Mouse (Mus musculus): ENCODE data around the gene Cep83.
A peak's percentile ranks its signal among the peaks of the same experiment; 100 is the strongest.

Cep83 gene

DNA sequence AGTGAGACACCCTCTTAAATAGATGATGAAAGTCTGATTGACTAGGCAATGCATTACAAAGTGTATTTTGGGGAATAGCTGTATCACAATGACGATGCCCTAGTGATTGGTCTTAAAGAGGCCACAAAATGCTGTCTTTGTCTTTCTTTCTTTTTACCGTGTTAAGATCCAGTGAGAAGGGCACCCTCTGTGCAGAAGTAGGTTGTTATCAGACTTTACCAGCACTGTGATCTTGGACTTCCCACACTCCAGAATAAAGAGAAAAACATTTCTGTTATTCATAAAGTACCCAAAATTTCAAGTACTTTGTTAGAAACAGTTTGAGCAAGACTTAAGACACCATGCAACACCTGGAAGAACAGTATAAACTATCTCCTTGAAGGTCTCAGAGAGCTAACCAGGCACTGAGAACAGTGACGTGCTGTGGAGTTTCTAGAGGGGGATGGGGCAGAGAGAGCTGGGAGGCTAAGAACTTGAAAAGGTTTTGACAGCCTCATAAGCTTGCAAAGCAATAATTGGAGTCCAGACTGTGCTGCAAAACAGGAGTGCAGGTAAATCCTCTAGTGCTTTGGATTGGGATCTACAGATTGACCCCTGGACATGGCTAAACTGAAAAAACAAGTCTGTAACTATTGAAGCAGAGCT, 92.3 kb downstream of the Cep83 start:
- DNase-seq: no peak

DNA sequence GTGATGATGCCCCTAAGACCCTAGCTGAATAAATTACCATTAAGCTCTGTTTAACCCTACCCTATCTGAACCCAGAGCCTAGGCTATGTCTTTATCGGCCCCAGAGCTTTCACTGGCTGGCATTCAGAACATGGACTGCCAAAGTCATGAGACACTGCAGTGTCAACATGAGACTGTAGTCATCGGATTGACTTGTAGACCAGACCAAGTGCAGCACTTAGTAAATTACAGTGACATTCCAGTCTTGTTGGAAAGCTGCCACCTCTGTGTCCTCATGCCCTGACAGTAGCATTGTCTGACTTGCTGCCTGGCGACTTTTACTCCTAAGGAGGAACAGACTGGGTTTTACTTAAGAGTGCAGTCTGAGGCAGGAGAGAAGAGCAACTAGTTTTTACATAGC, 100.8 kb downstream of the Cep83 start:
- DNase-seq: no peak

DNA sequence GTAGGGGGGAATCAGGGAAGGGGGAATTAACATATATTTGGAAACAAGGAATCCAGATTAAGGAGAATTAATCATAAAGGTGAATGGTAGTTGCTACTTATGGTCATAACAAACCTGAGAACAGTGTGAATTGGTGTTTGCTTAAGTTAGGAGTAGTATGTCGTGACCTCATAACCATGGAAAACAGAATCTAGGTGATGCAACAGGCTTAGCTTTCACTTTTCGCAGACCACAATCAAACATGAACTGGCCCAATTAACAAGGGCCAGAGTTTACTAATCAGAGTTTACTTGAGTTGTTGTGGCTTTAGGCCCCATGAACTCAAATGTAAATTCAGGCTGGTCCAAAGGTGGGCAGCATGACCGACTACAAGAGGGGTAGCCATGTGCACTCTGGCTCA, 105.5 kb downstream of the Cep83 start:
- DNase-seq: no peak

DNA sequence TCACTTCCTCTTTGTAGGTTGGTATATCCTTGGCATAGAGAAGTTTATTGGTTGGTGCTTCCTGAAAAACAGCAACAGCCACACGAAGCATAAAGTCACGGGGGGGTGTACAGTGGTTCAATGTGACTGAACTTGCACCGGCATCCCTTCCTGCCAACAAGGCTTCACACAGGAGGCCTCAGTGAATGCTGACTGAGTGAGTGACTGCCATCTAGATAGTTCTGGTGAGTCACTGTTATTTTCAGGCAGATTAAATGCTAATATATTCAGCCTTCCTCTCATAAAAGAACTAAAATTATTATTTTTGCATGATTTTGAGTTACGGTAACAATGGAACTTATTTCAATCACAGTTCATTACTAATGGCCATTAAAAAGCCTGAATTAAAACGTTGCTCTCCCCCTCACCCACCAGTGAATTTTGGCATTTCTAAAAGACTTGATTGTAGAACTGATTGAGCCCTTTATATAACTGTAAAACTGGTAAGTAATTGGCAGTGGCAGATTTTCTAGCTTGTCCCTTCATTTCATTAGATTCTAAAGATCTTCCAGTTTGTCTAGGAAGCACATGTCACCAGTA, 106.3 kb downstream of the Cep83 start:
- no peak for DNase-seq

DNA sequence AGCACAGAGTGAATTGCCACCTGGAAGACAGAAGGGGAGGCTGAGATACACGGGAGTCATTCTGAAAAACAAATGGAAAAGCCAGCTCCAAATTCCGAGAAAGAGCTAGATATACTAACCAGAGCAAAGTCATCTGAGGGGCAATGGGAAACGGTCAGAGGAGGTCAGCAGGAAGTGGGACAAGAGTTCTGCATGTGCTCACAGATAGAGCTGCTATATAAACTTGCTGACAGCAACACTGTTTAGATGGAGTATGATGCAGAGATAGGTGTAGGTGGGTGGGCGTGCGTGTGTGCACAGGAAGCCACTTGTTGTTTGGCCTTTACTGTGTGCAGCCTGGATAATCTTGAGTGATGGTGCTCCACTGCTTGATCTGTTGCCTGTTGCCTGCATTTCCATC, 109.7 kb downstream of the Cep83 start:
- no peak for DNase-seq

DNA sequence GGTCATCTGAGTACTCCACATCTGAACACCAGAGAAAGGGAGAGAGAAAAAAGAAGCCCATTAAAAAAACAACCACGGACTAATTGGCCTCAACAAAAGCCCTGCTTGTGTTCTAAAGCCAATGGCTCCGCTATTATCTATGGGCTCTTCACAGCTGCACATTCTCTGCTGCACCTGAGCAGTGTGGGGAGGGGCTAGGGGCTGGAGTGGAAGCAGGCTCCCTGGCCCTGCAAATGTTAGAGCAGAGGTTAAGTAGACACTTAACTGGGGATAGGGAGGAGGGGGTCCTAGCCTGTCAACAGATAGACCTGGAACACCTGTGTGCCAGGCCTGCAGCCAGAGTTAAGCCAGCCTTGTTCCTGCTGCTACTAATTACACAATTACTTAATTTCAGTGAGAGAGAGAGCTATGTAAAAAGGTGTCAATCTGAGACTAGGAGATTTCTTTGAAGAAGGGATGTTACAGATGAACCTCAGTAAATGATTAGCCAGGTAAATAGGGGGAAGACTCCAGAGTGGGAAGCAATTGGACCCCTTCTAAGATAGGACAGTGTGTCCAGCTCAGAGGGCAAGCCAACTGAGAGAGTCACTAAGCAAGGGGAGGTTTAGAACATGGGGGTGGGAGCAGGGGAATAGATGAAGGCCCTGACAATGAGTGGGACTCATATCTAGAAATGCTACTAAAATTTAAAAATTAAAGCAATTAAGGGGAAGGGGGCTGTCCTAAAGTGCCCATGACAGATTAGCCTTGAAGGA, 111.2 kb downstream of the Cep83 start:
- no peak for DNase-seq

DNA sequence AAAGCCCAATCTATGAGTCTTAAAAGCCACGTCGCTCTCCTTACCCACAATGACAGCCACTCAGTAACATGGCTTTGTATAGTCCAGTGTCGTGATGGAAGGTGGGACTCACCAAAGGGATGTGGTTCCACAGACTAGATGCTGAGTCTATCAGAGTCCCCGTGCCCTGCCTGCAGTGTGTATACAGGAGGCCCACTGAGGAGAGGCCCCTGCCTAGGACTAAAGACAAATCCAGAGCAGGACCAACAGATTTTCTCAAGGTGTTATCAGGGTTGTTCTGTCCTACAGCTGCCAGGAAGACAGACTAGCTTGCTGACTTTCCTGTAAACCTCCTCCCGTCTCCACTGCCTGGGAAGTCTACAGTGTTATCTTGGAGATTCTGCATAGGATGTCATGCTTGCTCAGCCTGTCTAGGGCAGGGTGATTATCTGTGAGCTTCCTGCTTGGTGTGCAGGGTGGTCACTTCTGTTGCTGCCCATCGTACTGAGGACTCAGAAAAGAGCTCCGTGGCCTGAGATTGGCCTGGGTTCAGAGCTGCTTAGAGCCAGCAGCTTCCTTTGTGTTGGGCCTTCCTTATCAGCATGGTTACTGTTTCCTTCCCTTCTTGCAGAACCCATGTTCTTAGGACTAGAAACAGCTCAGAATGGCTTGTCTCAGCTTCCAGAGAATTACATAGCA, 112.4 kb downstream of the Cep83 start:
- DNase-seq: no peak

DNA sequence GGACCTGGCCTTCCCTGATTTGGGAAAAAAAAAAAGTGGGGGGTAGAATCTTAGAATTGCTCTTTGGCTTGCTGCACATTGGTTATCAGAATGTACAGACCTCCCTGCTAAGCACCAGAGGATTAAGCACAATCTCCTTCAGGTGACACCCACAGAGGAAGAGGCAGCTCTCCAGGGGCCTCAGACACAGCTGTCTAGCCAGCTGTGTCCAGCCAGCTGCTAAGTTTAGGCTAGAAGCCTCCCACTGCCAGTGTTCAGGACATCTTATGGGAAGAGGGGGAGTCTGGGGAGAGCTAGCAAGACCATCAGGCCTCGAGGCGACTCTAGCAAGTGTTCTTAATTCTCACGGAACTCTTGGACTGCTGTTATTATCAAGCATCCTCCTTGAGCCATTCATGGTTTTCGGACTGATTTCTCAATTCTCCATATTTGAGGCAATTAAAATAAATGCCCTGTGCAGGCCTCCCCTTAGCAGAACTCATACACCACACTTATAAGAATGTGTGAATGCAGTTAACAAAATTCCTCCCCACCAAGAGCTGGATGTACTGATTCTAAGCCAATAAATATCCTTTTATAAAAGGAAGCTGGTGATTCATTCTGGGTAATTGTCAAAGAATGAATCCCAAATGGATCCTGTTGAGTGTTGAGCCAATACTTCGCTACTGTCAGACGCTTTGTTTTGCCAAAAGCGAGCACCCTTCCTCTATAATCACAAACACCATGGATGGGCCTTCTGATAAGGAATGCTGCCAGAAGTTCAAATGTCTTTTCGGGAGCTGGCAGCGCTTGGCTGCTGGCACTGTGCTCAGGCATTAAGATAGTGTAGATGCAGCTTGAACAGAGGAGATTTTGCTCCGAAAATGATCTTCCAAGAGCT, 115.8 kb downstream of the Cep83 start:
- DNase-seq: no peak

DNA sequence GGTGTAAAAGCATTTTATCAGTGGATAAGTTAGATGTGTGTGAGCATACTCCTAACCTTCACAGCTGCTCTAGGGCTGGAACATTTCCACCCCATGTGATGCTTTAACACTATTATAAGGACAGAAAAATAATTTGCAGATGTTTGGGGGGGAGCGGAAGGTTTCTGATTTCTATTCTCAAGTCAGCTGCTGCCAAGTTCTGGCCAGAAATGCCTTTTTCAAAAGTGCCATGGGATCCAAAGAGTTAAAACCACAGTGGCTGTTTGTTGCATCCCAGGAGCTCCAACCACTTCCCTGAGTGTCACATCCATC, 116.4 kb downstream of the Cep83 start:
- DNase-seq: no peak

DNA sequence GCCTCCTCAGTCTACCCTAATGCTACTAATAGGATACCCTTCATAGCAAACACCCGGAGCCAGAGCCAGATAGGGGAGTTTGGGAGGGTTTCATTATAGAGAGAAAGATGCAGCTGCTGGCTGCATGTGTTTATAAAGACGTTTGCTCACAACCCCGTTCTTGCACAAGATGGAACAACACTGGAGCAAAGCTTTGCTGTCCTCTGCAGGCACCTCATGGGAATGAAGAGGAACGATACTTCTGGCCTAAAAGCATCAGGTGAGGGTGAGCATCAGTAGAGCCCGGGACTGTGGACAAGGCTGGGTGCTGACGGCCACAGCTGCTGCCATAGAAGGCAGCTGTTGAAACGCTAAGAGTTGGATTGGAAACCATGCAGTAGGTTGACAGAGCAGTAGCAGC, 118.9 kb downstream of the Cep83 start:
- DNase-seq: no peak

DNA sequence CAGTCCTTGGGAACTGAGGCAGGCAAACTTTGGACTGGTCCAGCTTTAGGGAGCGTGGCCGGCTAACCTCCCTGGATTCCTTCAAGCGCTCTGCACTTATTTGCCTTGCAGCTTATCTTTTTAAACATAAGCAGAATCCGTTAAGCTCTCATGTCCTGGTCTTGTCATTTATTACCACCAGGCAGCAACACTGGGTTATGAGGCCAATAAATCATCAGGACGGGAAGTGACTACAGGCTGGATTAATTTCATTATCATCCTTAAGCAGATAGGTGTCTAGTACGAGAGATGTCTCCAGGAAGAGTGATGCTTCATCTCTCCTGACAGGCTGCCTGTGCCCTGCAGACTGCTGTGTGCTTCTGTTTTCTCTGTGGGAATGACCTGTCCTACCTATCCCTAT, 119.8 kb downstream of the Cep83 start:
- no peak for DNase-seq

DNA sequence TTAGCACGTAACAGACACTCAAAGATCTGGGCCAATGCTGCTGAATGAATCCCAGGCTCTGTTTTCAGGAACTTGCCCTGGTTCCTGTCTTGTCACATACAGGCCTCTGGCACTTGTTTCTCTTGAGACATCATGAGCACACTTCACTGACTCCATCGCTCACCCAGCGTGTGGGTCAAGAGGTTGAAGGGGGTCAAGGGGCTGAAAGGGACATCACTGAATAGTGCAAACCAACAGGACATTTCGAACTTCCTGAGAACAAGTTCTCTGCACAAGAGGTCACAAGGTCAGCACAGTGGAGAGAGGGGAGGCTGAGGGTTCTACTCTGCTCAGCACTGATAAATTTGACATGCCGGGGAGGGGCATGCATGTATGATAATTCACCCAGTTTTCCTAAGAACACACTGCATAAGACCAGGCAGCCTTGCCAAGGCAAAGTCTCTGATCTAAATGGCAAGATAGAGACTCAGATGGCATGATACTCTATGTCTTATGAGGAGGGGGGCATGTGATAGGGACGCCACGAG, 121.6 kb downstream of the Cep83 start:
- DNase-seq: no peak

DNA sequence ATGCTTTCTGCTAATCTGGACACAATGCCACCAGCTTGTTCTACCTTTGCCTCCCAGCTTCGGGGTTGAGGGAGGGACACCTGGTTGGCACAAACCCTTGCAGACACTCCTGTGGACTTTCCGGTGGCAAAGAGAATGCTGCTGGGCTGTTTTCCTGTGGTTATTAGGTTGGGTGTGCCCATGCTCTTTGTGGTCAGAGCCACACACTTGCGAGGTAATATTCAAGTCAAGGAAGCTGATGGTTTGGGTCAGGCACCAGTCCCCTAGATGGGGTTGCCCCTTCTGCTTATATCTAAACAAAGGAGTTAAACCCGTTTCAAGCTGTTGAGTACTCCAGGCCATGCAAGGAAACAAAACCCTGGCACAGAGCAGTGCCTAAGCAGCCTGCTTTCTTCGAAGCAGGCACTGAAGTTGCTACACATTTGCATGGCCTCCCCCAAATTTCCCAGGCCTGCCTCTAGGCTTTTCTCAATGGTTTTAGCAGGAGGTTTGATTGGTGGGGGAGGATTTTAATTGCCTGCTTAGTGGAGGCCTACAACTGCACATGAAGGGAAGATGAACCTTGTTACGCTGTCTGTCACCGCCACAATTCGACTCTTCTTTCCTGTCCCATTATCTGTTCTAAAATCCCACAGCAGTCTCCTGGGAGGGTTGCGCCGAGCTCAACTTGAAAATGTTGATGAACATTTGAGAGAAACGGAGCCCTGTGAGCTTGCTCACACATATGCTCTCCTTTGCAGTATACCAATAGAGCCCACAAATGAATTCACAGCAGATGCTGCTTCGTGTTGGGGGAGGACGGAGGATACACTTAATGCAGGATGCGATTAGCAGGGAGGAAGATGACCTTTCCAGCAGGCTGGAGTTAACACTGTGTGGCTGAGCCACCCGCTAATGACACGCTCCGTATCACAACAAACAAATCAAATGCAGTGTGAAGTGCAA, 123.7 kb downstream of the Cep83 start:
- DNase-seq: no peak

DNA sequence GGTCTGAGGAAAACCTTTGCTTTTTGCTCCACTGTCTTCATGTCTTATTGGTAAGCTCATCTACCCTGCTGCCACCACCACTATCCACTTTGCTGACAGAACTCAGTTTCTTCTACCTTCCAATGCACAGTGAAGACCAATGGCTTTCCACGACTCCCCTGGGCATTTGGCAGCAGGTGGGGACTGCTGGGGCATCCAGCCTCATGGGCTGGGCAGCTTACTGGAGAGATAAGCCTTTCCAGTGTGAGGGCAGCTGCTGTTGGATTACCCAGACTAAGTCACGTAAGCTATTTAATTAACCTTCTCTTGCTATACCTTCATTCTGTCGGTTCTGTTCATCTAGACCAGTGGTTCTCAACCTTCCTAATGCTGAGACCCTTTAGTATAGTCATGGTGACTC, 129.7 kb downstream of the Cep83 start:
- DNase-seq: no peak

DNA sequence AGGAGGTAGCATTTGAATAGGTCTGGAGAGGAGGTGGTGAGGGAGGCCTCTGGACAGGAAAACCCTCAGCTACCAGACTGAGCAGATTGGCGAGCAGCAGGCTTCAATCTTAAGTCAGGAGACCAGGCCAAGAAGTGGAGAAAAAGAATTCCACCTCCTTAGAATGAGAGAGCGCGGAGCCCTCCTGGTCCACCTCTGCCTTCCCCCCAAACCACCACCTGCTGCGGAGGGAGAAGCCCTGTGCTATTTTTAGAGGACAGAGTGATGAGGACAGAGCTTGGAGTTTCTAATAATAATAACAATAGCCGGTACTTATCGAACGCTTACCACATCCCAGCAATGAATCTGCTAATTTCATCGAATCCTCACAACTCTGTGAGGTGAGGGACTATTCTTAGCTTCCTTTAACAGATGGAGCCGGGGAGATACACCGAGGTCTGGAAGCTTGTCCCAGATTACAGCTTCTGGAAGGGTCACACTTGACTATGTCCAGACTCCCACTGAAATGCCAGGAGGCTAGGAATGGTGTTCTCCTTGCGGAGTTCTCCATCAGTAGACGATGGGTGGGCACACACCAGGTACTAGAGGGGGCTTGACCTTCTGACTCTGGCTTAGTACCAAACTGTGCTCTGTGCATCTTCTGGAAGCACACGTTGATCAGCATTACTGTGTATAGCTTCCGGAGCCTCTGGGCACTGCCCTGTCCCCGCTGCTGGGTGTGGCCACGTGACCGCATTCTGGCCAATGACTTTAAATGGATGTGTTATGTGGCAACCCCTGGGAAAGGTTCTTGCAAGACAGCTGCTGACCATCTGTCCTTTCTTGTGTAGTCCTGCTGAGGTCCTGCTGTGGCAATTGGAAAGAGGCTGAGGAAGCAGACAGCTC, 130.6 kb downstream of the Cep83 start:
- DNase-seq: peak; percentile 55 to 58

DNA sequence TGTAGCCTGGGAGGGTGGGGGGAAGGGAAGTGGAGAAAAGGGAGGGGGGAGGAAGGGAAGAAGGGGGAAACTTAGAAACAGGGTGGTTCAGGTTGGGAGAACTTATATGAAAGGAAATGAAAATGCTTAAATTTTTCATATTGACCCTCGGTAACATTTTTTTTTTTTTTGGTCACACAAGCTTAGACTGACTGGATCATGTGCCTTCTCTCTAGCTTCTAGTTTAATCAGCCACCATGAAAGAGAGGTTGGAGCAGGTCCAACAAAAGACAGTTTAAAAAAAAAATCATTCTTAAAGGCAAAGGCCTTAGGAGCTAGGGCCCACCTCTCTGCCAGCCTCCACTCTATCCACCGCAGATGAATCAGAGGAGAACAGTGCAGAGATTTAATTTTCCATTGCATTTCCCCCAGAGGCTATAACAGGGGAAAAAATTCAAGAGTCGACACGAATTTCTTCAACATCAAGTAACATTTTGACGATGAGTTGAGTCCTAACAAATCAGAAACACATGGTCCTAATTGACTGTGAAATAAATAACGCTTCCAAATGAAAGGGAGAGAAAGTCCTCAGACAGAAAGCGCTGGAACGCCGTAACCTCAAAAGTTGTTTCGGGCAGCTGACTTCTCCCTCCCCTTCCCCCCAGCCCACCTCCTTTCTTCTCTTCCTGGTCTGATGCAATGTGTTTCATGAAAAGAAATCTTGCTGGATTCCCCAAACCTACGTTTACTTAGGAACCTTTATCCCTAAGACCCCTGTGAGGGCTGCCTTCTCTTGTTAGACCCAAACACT, 135.7 kb downstream of the Cep83 start:
- no peak for DNase-seq

DNA sequence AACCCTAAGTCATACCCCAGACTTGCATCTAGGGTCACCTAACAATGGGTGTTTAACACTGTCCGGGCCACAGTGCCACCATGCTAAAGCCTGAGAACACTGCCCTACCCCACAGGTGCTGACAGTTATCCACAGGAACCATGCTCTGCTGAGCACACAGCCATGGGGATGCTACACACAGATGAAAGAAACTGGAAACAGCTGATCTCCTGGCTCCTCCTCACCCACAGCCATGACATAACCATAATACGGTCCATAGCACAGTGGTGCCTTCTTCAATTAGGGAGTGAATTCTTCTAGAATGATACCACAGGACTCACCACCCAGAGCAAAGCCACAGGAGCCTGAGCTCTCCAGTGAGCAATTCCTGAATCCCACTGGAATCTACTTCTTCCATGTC, 137.5 kb downstream of the Cep83 start:
- no peak for DNase-seq

DNA sequence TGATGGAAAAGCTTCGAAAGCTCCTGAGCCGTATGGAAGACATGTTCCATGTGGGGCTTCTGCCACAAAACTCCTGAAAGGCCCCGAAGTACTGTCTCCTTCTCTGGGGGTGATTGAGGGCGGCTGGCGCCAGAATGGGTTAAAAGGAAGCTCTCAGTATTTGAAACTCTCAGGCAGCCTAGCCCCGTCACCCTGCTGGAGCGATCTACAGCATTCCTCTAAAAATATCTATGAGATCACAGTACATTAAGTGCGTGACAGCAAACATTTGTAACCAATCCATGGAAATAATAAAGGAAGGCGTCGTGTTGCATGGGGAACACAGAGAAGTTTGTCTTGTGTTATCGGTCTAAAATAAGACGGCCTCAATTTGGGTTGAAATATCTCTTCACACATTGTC, 138.0 kb downstream of the Cep83 start:
- no peak for DNase-seq

DNA sequence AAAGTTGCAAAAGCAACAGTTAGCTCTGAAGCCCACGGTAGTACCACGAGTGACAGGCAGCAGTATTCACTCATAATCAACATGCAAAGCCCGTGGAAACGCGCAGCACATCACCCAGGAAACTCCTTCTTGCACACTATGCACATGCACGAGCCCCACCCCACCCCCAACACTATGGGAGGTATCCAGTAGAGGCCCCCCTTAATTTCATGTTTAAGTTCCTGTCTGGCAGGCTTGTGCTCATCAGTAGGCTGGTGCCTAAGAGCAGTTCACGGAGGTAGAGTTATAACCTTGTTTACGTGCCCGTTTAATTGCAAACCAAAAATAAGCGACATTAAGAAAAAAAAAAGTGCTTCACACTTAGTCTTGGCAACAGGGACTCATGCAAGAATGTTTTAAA, 138.9 kb downstream of the Cep83 start:
- no peak for DNase-seq
